Mouse (Mus musculus) CH12F3 (cell line): ENCODE results near the gene Tmod1.

Experiments
- in situ Hi-C: fragments of 300-500 bp; cut with MboI; formaldehyde crosslinking; loops from 2 replicates; pipeline ENCODE4 v1.14.3; 2020; ENCODE audit warnings: low sequenced_read_pairs

Tmod1 gene

GRCm38 (mm10) chr4:46087852-46088251, 49.1 kb downstream of the Tmod1 start:
- in situ Hi-C loops = no loop called here

DNA sequence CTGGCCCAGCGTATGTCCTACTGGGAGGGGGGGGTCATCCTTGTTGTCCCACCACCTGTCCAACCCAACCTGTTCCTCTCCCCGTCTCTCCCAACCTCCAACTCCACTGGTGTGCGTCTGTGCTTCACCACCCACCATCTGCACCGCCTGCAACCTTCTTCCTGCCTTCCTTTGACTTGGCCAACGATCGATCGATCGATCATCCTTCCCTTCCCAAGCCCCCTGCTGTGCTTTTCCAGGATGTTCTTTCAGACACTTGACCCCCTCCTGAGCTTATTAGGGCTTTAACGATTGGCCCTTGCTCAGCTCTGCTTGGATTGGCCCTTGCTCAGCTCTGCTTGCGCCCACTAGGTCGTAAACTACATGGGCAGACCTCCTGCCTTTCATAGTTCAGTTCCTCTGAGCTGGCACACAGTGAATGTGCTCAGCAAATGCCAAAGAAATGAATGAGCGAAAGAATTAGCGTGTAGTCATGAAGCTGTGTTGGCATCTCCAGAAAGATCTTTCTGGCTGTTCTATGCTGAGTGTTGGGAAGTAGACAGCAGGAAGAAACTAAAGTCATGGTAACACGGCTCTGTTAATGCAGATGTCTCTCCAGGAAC, 50.9 kb downstream of the Tmod1 start:
- in situ Hi-C loops = no loop called here

- in situ Hi-C loops = no loop called here
Measured at GRCm38 (mm10) chr4:46092429-46093076, 53.8 kb downstream of the Tmod1 start.

GRCm38 (mm10) chr4:46094916-46095825, 56.4 kb downstream of the Tmod1 start:
- in situ Hi-C loops = no loop called here

DNA sequence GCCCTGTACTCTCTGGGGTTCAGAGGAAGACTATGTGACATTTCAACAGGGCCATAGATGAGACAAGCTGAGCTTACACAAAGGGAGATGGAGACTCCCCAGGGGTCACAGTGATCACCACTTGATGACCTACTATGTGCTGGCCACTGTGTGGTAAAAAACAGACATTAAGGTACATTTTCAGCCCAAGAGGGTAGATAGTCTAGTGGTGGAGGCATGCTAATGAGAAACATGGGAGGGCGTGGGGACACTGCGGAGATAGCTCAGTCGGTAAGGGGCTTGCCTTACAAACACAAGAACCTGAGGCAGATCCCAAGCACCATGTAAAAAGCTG, 57.1 kb downstream of the Tmod1 start:
- in situ Hi-C loops = no loop called here

- in situ Hi-C loops = no loop called here
Measured at GRCm38 (mm10) chr4:46096546-46096945, 57.8 kb downstream of the Tmod1 start.

- in situ Hi-C loops = no loop called here
Measured at GRCm38 (mm10) chr4:46097591-46097990, 58.9 kb downstream of the Tmod1 start.

GRCm38 (mm10) chr4:46099132-46099531, 60.4 kb downstream of the Tmod1 start:
- in situ Hi-C loops = no loop called here

- in situ Hi-C loops = no loop called here
Measured at GRCm38 (mm10) chr4:46100539-46100938, 61.8 kb downstream of the Tmod1 start.

DNA sequence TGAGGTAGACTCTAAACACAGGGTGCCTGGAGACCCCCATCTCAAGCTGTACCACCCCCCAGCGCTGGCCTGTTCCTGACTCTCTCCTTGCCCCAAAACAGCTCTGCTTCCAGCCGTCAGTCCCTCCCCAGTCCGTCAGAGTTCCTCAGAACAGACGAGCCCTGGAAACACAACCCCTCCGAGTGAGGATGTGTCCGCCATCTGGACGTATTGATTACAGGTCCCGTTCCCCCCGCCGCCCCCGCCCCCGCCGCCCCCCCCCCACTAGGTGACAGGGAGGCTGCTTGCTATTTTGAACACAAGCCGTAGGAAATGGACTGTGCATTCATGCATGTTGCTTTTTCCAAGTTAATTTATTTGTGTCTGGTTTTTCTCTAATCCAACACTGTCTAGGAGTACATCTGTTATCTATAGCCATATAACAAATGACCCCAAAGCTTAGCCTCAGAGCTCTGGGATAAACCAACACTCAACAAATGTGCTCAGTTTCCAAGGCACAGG, 62.5 kb downstream of the Tmod1 start:
- in situ Hi-C loops = no loop called here

DNA sequence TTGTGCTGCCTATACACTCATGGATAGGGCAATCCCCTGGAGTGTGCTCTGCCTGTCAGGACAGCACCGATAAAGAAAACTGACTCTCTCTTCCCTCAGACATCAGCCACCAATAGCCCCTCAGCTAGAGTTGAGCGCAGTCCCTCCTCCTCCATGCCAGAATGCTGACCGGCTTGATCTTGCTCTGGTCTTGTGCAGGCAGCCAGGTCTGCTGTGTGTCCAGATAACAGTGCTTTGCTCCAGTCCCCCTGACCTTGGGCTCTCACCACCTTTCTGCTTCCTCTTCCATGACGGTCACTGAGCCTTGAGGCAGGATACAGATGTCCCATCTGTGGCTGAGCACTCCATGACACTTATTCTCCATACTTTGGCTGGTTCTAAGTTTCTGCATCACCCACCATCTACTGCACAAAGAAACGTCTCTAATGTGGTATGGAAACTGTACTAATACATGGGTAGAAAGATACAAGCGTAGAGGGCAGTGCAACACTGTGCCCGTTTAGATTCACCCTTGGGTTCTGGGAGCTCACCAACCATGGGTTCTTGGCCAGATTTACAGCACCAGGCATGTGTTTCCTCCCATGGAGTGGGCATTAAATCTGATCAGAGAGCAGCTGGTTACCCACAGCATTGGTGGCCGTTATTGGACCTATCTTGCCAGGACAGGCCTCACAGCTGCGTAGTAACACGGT, 63.5 kb downstream of the Tmod1 start:
- in situ Hi-C loops = no loop called here

DNA sequence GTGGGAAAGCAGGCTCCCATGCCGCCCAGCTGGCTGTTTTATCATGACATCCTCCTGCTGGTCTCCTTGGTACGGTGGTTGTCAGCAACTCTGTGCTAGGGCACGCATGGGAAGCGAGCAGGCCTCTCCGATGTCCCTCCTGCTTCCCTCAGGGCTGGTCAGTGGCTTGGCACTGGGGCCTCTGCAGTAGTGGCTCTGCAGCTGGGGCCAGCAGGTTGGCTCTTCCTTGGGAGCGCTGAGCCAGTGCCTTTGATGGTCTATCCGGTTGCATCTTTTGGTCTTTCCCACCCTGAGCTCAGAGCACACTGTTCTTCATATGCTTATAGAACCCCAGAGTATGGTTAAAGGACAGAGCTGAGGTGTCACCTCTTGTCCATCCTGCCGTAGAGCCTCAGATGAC, 71.3 kb downstream of the Tmod1 start:
- in situ Hi-C loops = no loop called here

DNA sequence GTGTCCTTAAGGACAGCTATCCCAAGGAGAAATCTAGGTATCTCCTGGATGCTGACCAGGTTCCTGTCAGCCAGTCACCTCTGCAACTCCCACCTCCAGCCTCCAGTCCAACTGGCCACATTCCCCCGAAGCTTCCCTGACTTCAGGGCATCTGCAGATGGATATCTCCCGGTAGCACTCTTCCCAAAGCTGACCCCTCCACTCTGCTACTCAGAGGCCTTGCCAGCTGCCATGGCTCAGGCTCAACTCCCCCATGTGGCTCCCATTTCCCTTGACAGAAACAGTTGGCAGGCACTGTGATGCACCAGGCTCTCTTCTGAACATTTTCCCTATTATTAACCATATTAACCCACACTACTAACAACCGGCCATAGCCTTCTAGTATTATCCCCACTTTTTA, 72.6 kb downstream of the Tmod1 start:
- in situ Hi-C loops = no loop called here

DNA sequence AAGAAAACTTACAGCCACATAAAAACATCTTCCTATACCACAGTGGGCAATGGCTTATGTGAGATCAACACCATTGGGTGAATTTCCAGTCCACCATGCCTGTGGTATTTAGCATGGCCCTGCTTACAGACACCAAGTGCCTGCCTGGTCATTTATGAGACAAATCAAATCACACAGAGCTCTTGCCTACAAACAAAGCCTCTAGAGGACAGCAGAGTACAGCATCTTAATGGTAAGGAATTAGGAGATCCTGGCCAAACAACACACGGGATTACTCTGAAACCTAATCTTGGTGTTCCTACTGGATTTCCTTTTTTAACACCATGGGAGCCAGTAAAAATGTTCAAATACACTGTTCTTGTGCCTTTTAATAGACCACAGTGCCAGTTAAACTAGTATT, 76.6 kb downstream of the Tmod1 start:
- in situ Hi-C loops = no loop called here

GRCm38 (mm10) chr4:46116544-46117175, 77.9 kb downstream of the Tmod1 start:
- in situ Hi-C loops = no loop called here

- in situ Hi-C loops = no loop called here
Measured at GRCm38 (mm10) chr4:46117536-46117935, 78.8 kb downstream of the Tmod1 start.

- in situ Hi-C loops = no loop called here
Measured at GRCm38 (mm10) chr4:46119514-46120094, 80.9 kb downstream of the Tmod1 start.

GRCm38 (mm10) chr4:46120767-46121166, 82.0 kb downstream of the Tmod1 start:
- in situ Hi-C loops = no loop called here

DNA sequence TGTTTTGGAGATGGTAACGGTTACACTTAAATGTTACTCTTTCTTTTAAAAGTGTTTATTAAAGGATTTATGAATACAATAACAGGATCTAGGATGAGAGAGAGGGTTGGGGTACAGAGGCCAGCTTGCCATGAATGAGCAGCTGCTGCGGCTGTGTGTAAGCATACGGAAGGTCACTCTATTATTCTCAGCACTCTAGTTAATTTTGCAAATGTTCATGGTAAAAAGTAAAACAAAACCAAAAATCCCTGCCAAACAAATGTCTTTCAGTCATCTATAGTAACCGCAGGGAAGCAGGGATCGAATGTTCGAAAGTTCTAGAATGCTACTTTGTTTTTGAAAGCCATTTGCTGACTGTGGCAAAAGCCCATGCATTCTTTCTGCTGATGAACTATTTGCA, 84.6 kb downstream of the Tmod1 start:
- in situ Hi-C loops = no loop called here

DNA sequence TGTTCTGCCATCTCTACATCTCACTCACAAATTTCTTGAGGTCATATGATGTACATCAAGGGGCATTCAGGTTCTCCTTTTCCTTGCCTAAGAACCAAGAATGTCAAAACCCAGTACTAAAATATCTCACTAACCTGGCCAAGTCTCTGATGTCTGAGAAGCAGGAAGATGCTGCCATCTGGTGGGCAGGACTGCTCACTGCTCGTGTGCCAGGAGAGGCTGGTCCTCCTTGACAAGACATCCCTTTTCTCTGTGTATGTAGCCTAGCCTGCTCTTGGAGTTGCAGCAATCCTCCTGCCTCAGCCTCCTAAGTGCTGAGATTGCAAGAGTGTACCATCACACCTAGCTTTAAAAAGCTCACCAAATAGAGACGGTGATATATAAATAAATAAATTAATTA, 87.8 kb downstream of the Tmod1 start:
- in situ Hi-C loops = no loop called here
